Comparison of ENCODE assay signal across 9 mouse cellular contexts in the genomic region with DNA sequence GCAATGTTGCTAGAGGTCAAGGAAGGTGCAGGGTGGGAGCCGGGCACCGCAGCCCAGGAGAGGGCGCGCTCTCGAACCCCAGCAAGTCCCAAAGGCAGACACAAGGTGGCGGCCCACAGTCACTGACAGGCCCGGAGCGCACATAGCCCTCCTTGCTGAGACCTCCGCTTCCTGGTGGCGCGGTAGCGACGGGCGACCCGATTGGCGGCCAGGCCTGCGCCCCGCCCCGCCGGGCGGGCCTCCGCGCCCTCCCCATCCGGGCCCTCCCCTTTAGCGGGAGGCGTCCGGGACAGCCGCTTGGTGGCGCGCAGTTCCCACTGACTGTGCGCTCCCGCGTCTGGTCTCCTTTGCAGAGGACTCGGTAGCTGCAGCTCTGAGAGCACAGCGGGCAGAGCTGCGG. TPM values are rescaled to one million over a fixed set of nuclear protein-coding genes. Genes with fewer than 3 reads are reported as not detected.
DNase-seq lines count a peak whose midpoint lies in the region; ATAC-seq lines count a peak whose summit lies in the region.
"Had no signal": no experiment of that assay in that cellular context is flagged by ENCODE, and none has a peak within 500 bp of the region (broad histone marks: within the 10 kb centered on the region; RNA-seq: fewer than 3 reads in every experiment).

TSS of gene 5730507C01Rik (plus strand) at position 340 of the 400 bp plus-strand sequence.

- DNase-seq in CD4-positive, CD25-positive, alpha-beta regulatory T cell, adult 2 months (ENCODE audit: low read depth, low spot score): peak; percentile 1
- DNase-seq in gastrocnemius, adult 18-20 months (ENCODE audit: low spot score): peak; percentile 4
- peak; percentile 39 for DNase-seq in hindbrain, embryonic 14.5 days (ENCODE audit: low spot score)
- DNase-seq in layer of hippocampus, postnatal 36 days: peak; percentile 3 to 13
- DNase-seq in lung, postnatal 14 days: peak; percentile 12
- DNase-seq in right cerebral cortex, postnatal 10 days (ENCODE audit: low spot score in 2 of 2): peak; percentile 19 to 44

- H3K9ac ChIP-seq in hindbrain, embryonic 14.5 days: peak within 1 kb of the TSS; percentile 52

- H3K9me3 ChIP-seq in hindbrain, embryonic 14.5 days (ENCODE audit: control insufficient read depth, low read length): peaks cover 6% of the 10 kb centered on the region; the same call in 1 of the 2 replicates

- 5% methylated on average over 29 of the region's 36 CpGs for WGBS in hindbrain, embryonic 14.5 days

- H3K4me2 ChIP-seq in hindbrain, embryonic 14.5 days (replicated peaks): peak within 1 kb of the TSS; percentile 38

- H3K36me3 ChIP-seq in hindbrain, embryonic 14.5 days (replicated peaks; ENCODE audit: control insufficient read depth, insufficient read depth): no peaks in the 10 kb centered on the region

- H3K27ac ChIP-seq in hindbrain, embryonic 14.5 days: no peak within 1 kb of the TSS

- no peak for ATAC-seq in CD4-positive, CD25-positive, alpha-beta regulatory T cell, adult 4 months
- ATAC-seq in hindbrain, embryonic 14.5 days (ENCODE audit: low FRiP score): peak; percentile 72
- no peak for ATAC-seq in erythroblast, adult 5-6 weeks (replicated peaks; ENCODE audit: low FRiP score, poor library complexity, severe bottlenecking)

- H3K4me1 ChIP-seq in hindbrain, embryonic 14.5 days (replicated peaks; ENCODE audit: control insufficient read depth, insufficient read depth, low read length): no peaks in the 10 kb centered on the region

- no peaks in the 10 kb centered on the region for H3K27me3 ChIP-seq in hindbrain, embryonic 14.5 days (ENCODE audit: control insufficient read depth, insufficient read depth, low read length)

- peak within 1 kb of the TSS; percentile 36 for H3K4me3 ChIP-seq in hindbrain, embryonic 14.5 days (replicated peaks; ENCODE audit: low read length)

RNA-seq across cellular contexts. Expression of gene 5730507C01Rik, which starts in this region (rescaled TPM):
- polyA plus RNA-seq in CD4-positive, CD25-positive, alpha-beta regulatory T cell, adult 4 months (2017; shearing (Covaris generic)): under 1 TPM in 1 of 2 experiments, not detected in 1; 0.35 TPM
- under 1 TPM; 0.09 to 0.11 TPM for total RNA-seq in gastrocnemius, adult 18-20 months (2021)
- polyA plus RNA-seq in hindbrain, embryonic 14.5 days (2014; fragmentation: Nextera tagmentation; extraction: Ambion mirVana): 3.3 and 3.6 TPM in 2 replicates
- total RNA-seq in layer of hippocampus, postnatal 36 days (2021): under 1 TPM; 0.55 to 0.68 TPM
- not detected in 2 replicates for total RNA-seq in erythroblast, adult 5-6 weeks (2015; ENCODE audit: low replicate concordance)
- total RNA-seq in erythroblast, adult 5-6 weeks (2017; ENCODE audit: low replicate concordance): not detected in 2 replicates
- total RNA-seq: neutrophil, adult 5-6 weeks had no signal

Comparison
In these comparisons a context has a peak if more than half of its experiments do, and no peak if none do; other contexts are left out.
1. Peak in DNase-seq in gastrocnemius, adult 18-20 months; RNA of the gene not detected or under 1 TPM.
2. Peak in DNase-seq in layer of hippocampus, postnatal 36 days; RNA of the gene not detected or under 1 TPM.